Mouse (Mus musculus): ENCODE results near the gene Syt11.
A peak's percentile ranks its signal among the peaks of the same experiment; 100 is the strongest.
"Not testable (repeated sequence)": the region's sequence is repeated elsewhere in the genome, so short reads cannot be mapped to it uniquely, and the experiment has no call there.

Gene Syt11

DNA sequence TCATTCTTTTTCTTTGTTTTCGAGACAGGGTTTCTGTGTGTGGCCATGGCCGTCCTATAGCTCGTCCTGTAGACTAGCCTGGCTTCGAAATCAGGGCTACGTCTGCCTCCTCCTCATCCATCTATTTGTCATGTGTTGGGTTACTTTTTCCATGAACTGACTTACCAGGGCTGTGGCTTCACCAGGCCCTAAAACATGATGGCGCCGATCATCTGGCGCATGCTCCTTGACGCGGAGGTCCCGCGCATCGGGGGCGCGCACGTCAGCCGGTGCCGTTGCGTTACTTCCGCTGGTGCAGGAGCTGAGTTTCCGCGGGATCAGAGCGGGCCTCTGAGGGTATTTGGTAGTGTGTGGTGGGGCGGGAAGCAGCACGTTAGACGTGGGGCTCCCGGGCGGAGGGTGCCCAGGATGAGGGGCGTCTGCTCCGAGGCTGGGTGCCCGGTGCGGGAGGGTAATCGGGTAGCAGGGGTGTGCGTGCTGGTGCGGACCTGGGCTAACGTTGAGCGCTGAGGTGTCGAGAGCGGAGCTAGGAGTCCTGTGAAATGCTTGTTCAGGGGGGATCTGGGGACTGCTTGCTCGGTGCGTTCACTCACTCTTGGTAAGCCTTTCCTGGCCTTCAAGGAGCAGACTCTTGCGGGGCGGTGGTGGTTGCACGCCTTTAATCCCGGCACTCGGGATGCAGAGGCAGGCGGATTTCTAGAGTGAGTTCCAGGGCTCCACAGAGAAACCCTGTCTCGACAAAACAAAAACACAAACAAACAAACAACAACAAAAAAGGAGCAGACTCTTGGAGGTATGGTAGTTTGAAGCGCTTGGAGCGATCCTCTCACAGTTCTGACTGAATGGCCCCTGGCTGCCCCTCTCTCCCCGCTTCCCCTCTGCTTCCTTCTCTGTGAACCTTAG is at the start of gene Syt11:
Gene Syt11, minus strand, starts transcription at position 226 of the 903 bp plus-strand sequence.
- peak in 1 of 2 experiments; percentile 52 for DNase-seq

DNA sequence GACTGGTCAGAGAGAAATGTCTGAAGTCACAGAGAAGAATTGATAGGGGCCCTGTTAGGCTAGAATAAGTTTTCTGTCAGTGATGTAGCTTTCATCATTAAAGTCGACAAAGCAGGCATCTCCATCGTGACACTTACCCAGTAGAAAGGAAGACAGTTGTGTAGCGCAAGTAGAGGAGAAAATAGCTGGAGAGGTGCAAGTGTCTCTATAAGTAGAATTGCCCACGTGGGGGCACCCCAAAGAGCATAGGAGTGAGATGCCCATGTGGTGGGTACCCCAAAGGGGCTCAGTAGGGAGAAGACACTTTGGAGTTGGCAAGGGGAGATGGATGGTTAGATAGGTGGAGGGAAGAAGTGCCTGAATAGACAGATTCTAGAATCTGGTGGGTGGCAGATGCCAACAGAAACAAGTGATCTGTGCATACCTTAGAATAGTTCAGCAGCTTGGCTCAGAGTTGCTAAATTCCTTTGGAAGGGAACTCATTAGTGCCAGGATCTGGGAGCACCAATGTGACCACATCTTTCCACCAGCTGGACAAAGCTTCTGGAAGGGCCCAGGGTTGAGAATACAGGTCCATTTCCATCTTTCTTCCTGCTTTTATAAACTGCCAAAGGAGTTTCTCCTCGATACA is 29.1 kb upstream of the Syt11 start:
- no peak for DNase-seq

DNA sequence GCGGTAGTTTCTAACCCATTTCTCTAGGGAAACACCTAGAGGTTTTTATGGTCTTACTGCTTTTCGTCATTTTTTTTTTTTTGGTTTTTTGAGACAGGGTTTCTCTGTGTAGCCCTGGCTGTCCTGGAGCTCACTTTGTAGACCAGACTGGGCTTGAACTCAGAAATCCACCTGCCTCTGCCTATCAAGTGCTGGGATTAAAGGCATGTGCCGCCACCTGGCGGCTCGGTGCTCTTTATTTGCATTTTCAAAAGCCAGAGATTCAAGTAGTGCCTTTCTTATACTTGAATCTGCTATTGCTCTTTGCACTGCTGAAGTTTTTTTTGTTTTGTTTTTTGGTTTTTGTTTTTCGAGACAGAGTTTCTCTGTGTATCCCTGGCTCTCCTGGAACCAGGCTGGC is 22.5 kb upstream of the Syt11 start:
- DNase-seq, result not testable (repeated sequence)

DNA sequence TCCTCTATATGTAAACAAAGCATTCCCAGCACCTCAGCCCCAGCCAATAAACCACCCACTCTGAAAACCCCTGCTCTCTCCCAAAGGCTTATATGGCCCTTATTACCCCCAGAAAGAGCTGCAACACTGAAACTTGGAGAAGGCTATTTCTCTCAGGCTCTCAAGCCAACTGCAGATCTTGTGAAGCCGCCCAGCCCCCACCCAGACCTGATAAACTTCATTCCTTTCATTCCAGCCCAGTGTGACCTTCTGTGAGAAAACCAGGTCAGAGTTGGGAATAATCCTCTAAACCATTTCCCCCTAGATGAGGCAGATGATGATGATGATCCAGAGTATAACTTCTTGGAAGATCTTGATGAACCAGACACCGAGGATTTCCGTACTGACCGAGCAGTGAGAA is 13.1 kb upstream of the Syt11 start:
- DNase-seq, result not testable (repeated sequence)

DNA sequence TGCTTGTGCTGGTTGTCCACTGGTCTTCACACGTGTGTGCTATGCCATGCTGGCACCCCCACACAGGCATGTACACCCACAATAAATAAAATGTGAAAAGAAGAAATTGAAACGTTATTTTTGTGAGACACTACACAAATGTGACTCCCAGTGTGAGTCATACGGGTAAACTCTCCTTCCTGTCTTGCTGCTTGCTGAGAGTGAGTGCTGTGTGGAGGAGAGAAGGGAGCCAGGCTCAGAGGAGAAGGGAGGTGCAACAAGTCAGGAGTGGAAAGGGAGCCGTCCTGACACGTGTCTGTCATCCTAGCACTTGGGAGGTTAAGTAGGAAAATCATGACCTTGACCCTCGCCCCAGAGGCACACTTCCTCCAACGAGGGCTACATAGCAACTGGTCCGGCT is 11.8 kb upstream of the Syt11 start:
- not testable (repeated sequence) for DNase-seq

DNA sequence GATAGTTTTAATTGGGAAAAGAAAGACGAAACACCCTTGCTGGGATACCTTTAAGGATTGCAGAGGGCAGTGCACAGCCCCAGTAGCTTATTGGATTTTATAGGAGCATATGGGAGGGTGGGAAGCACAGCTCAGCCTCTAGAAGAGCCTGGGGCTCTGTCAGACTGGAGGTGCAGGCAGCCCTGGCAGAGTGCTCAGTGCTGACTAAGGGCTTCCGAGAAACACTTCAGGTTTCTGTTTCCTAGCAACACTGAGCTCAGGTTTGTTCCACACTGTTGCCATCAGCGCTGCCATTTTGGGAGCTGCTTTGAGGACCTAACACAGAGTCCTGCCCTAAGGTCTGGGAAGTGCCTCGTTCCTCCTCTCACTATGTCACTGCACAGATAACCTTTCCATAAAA is 11.4 kb upstream of the Syt11 start:
- not testable (repeated sequence) for DNase-seq

DNA sequence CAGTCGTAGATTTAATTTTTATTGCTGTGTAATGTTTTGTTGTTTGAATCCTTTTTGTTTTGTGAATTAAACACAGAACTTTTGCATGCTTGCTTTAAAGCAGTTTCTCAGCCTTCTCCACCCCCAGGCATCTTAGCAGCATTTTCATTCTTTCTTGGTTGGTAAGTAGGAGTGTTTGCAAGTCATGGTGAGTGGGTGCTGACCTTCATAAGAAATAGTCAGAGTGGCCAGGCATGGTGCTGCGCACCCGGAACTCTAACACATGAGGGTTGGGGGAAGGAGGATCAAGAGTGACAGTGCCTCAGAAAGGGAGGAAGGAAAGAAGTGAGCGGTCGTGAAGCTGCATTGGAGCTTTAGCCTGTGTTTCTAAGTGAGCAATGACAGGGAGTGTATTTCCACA is 9.9 kb upstream of the Syt11 start:
- no peak for DNase-seq

DNA sequence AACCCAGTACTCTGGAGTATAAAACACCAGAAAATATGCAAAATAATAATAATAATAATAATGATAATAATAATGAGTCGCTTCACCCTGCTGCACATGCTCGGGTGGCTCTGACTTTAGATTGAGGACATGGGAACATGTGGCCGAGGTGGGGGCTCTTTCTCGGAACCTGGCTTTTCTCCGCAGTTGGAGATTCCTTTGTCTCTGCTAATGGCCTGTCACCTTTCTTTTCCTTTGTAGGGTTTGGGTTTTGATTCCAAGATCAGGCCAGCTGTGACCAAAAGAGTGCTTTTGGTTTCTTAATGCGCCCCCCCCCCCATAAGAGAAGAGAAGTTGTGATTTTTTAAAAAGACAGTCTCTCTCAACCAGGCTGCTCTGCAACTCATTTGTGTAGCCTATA is 1.8 kb downstream of the Syt11 start:
- DNase-seq, result not testable (repeated sequence)

DNA sequence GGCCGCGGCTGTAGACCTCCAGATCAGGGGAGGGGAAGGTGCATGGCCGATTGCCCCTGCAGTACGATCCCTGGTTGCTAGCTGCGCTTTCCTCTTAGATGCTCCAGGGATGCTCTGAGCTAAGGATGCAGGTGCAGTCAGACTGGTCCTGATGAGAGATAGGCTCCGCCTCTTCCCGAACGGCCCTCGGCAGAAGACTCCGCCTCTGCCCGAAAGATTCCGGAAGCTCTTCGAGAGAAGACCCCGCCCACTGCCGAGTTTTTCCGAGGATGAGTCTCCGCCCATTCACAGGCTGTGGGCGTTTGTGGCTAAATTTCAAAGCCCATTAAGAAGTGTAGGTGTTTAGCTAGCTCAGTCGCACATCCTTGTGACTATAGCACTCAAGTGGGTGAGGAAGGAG is 2.6 kb downstream of the Syt11 start:
- peak; percentile 92 to 96 for DNase-seq

DNA sequence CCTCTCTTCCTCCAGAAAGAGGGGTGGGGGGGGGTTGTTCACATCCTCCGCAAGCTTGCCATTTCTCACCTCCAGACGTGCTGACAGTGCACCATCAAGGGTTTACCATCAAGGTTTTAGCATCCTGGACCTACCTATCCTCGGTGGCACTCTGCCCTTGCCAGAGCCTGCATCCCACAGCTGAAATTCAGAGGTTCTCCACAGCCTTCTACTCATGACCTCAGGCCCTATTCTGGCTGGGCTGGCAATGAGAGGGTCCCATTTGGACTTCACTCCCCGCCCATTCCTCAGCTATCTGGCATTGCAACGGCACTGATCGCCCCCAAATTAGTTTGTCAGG is 3.1 kb downstream of the Syt11 start:
- not testable (repeated sequence) for DNase-seq

DNA sequence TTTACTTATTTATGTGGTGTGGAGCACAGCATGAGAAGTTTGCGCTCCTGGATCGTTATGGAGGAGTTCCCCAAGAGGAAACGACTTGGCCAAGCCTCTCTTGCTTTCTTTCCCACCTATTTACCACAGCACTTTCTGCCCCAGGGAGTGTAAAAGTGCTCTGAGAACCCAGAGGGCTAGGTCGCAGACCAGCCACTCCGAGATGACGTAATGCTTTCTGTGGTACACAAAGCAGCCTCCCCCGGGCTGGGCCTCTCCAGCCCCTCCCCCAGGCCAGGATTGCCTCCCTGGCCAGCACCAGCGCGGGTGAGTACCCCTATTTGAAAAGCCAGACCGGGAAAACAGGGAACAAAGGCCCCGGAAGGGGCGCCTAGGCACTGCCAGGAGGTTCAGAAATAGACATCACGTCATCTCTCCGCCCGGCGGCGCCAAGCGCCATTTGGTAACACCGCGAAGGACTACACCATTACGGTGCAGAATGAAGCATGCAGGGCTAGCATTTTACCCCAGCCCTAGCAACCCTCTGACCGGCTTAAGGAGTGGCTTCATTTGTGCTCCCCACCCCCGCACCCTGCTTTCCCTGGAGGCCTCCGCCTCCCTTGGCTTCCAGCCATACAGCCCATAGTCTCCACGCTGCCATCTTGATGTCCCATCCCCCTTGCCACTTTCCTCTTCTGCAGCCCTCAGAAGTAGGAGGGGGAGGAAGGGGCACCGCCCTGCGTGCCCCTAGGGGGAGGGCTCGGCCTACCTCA is 3.6 kb downstream of the Syt11 start:
- DNase-seq, result peak; percentile 89 to 93

DNA sequence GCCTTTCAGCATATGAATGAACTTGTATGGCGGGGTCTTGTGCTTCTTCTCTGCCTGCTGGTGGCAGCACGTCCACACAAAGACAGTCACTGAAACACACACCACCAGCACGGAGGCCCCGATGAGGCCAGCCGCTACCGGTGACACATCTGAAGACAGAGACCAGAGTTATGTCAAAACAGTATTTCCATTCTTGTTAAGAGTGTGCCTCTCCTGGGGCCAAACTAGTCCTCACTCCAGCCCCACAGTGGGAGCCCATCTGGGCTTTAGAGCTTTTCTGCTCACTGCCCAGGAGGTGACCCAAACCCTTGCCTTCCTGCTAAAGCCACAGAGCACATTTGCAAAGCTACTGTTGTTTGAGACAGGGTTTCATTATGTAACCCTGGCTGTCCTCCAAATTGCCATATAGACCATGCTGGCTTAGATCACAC is 12.5 kb downstream of the Syt11 start:
- DNase-seq, result no peak

DNA sequence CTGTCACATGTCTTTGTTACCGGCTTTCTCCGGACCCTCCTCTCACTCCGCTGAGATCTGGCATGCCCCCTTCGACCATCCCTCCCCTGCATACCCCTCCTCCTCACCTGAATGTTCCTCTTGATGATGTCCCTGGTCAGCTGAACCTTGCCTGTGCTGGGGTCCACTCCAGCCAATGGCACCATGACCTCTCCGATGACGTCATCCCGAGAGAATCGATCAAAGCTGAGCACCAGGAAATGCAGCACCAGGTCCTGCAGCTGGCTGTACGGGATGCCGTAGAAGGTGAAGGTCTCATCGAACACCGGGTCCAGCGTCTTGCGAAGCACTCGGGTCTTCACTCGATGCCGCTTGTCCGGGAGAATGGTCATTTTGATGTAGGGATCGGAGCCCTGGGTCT is 13.3 kb downstream of the Syt11 start:
- no peak for DNase-seq

DNA sequence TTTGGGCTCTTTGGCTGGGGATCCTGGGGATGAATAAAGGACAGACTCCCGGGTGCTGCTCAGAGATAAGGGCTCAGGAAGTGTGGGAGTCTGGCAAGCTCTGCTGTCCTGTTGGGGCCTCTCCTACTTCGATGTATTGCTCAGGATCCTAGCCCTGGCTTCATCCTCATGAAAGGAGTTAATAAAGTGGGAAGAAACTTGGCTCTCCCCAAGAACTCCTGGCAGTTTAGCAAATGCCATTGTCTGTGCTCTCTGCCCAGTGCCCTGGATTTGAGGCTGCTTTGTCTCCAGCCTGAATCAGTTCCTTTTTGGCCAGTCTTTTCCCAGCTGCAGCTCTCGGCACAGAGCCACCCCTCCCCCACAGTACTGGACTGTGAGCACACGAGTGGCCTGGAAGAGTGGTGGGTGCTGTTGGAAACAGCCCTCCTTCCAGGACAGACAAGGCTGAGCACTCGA is 16.9 kb downstream of the Syt11 start:
- peak; percentile 90 to 94 for DNase-seq

DNA sequence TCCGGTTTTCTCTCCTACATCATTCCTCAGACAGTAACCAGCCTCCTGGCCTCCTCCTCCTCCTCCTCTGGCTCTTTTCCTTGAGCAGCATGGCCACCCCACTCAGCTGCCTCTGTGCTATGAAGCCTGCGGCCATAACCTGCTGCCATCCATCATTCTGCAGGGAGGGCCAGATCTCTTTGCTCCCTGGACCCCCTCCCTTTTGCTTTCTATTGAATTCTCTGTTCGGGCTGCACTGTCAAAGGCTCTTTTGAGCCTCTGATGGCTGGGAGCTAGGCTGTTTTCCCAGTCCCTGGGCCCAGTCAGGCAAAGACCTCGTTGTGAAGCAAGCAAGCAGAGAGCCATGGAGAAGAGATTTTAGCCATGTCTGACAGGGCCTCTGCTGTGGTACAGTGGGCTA is 18.7 kb downstream of the Syt11 start:
- DNase-seq, result peak; percentile 28 to 49

DNA sequence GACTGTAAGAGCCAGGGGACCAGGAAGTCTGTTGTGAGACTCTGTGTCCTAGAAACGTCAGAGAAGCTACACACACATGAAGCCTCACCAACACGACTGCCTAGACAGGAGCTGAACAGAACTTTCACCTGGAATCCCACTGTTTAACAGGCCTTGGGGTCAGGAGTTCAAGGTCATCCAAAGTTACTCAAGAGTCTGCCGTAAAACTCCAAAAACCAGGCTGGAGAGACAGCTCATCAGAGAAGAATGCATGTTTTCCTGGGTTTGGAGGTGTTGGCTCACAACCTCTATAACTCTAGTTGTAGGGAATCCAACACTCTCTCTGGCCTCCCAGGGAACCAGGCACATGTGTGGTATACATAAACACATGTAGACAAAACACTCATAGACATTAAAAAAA is 19.4 kb downstream of the Syt11 start:
- DNase-seq, result no peak

DNA sequence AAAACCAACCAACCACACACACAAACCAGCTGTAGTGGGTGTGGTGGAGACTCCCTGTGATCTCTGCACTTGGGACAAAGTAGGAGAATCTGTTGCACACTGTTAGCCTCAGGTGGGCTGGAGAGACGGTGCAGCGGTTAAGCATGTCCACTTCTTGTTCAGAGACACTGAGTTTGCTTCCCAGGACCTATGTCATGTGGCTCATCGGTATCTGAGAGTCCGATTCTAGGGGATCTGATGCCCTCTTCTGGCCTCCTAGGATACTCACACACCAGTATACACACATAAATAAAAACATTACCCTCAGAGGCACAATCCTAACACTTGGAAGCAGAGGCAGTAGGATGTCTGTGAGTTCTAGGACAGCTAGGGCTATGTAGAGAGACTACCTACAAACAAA is 20.7 kb downstream of the Syt11 start:
- DNase-seq, result no peak

DNA sequence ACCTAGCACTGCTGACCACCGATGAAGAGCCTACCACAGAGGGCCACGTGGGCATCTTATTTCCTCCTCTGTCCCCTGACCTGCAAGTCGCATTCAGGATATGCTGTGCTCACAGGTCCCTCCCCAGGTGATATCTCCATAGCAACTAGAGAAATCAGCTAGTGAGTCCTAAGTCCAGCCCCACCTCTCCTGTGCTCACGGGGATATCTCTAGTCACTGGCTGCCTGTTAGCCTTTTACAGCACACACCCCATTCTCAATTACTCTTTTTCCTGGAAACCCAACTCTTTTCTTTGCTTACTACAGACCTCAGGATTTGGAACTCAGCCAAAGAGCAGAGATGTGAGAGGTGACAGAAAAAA is 28.1 kb downstream of the Syt11 start:
- peak in 1 of 2 experiments; percentile 25 for DNase-seq

DNA sequence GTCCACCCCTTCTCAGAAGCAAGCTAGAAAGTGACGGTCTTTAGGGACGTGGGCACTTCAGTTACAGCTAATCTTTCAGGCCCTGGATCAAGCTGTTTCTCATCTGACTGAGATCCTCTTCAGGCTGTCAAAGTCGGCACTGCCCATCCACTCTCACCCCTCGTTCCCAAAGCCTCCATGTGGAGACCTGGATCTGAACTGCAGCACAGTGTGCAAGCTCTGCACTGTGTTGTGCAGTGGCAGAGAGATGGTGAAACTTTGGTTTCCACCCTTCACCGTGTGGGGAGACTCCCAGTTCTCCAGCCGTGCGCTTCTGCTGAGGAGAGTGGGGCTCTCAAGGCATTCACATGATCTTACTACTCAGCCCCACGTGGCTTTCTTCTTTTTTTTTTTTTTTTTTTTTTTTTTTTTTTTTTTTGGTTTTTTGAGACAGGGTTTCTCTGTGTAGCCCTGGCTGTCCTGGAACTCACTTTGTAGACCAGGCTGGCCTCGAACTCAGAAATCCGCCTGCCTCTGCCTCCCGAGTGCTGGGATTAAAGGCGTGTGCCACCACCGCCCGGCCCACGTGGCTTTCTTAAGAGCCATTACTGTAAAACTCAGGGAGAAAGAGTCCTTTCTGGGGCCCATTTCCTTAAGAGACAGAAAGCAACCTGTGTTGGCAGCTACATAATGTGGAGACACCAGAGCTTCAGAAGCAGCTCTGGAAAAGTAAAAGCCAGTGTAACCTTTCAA is 28.7 kb downstream of the Syt11 start:
- no peak for DNase-seq

DNA sequence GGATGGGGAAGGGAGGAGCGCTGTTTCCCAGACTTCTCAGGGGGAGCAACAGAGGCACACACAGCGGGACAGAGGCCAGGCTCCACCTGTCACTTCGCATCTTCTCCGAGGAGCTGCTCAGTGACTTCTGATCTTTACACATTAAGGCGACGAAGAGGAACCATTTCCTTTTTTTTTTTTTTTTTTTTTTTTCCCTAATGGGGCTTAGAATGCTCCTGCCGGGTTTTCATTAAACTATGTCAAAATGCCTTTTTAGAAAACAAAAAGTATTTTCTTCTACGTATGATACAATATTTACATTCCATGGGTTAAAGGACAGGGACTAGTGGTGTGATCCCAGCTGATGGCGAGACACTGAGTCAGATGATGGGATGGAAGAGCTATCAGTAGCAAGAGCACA is 29.4 kb downstream of the Syt11 start:
- DNase-seq, result peak in 1 of 2 experiments; percentile 22

DNA sequence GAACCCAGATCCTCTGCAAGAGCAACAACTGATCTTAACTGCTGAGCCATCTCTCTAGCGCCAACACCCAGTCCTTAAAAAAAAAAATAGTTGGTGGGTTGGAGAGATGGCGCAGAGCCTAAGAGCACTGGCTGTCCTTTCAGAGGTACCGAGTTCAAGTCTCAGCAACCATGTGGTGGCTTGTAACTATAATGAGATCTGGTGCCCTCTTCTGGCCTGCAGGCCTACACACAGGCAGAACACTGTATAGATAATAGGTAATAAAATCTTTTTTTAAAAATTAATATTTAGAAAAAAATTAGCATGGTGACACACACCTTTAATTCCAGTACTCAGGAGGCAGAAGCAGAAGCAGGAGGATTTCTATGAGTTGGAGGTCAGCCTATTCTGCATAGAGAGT is 34.8 kb downstream of the Syt11 start:
- no peak for DNase-seq

DNA sequence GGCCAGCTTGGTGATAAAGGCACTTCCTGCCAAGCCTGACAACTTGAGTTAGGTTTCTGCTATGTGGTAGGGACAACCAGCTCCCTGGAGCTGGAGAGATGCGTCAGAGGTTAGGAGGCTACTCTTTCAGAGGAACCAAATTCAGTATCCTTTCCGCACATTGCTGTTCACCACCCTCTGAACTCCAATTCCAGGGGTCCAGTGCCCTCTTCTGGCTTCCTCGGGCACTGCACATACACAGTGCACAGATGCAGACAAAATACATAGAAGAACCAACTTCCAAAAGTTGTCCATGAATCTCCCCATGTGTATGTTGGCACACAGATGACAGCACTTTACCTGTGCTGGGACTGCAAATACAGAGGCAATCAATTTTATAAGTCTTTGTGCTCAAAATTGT is 36.3 kb downstream of the Syt11 start:
- peak; percentile 73 to 75 for DNase-seq

DNA sequence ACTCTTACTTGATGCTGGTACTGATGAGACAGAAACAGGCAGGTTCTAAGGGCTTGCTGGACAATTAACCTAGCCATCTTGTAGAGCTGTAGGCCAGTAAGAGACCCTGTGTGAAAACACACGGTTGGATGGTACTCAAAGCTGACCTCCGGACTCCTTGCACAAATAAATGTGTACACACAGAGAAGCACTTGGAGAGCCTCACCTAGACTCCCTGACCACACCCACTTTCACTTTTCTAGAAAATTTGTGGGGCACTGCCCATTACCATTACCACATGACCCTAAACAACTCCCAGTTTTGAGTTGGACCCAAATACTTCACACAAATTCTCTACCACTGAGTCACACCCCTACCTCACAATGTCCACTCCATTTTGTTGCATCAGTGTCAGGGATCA is 38.4 kb downstream of the Syt11 start:
- no peak for DNase-seq
